Mouse (Mus musculus) spleen, adult 2 months (tissue): ENCODE results near the gene Samsn1.

Experiments
- CTCF ChIP-seq: fragments of 200-500 bp; IDR thresholded peaks from 2 replicates; pipeline ENCODE4 v1.5.1; 2011; ENCODE audit warnings: mild to moderate bottlenecking, inconsistent platforms; ENCODE audit not compliant: insufficient read depth, insufficient read length, insufficient replicate concordance; ENCODE audit errors: extremely low read depth
- POLR2A ChIP-seq: fragments of 200-500 bp; IDR thresholded peaks from 2 replicates; pipeline ENCODE4 v1.6.1; 2011; ENCODE audit warnings: low read depth, low read length, inconsistent platforms

DNA sequence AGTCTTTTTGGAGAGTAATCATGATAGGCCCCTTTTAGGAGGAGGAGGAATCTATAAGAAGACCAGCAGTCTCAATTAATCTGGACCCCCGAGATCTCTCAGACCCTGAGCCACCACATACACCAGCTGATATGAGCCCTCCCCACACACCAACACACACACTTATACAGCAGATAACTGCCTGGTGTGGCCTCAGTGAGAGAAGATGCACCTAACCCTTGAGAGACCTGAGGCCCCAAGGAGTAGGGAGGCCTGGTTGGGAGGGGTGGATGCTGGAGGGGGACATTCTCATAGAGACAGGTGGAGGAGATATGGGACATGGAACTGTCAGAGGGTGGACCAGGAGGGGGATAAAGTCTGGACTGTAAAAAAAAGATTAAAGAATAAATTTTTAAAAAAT, 128.6 kb downstream of the Samsn1 start:
- TF ChIP-seq CTCF, result no peak
- TF ChIP-seq POLR2A, result no peak
